Mouse (Mus musculus): ENCODE results near the gene Slc39a13.

- TF ChIP-seq CTCF (IDR thresholded peaks at IDR 0.05; ENCODE audit: insufficient read depth, low read length) (no peak), POLR2A (IDR thresholded peaks at IDR 0.05; ENCODE audit: borderline replicate concordance, extremely low read depth, low read depth, low read length) (no peak)
Measured at GRCm38 (mm10) chr2:91078314-91079025, 8.3 kb upstream of the Slc39a13 start.

All from lung, adult 2 months (tissue).